Mouse (Mus musculus) kidney, embryonic 15.5 days (tissue): Measurements from ENCODE around the gene Gm14391. TPM values are rescaled to one million over a fixed set of nuclear protein-coding genes. Genes with fewer than 3 reads are reported as not detected.
"Not testable (repeated sequence)": the region's sequence is repeated elsewhere in the genome, so short reads cannot be mapped to it uniquely, and the experiment has no call there.

Experiments
- ATAC-seq: fragments of 200-750 bp; cut with Nextera tagmentation; replicated peaks from 2 replicates; pipeline ENCODE4 v1.8.0; 2017; ENCODE audit warnings: moderate TSS enrichment; ENCODE audit not compliant: low FRiP score
- H3K27ac ChIP-seq: fragments of 300-500 bp; sonication (generic); 2 replicates; pipeline ENCODE4 v1.5.1; 2015; ENCODE audit warnings: mild to moderate bottlenecking, inconsistent platforms
- H3K27me3 ChIP-seq: fragments of 300-500 bp; sonication (generic); 2 replicates; pipeline ENCODE4 v1.6.1; 2015; ENCODE audit warnings: inconsistent platforms
- H3K36me3 ChIP-seq: fragments of 300-500 bp; sonication (generic); 2 replicates; pipeline ENCODE4 v1.6.1; 2015; ENCODE audit warnings: inconsistent platforms
- H3K4me1 ChIP-seq: fragments of 300-500 bp; sonication (generic); 2 replicates; pipeline ENCODE4 v1.6.1; 2015; ENCODE audit warnings: inconsistent platforms
- H3K4me2 ChIP-seq: fragments of 300-500 bp; sonication (generic); 2 replicates; pipeline ENCODE4 v1.6.1; 2015; ENCODE audit warnings: moderate library complexity, mild to moderate bottlenecking, inconsistent platforms
- H3K4me3 ChIP-seq: fragments of 300-500 bp; sonication (generic); replicated peaks from 2 replicates; pipeline ENCODE4 v1.5.1; 2015; ENCODE audit warnings: mild to moderate bottlenecking, inconsistent platforms
- H3K9ac ChIP-seq: fragments of 300-500 bp; sonication (generic); 2 replicates; pipeline ENCODE4 v1.6.1; 2015; ENCODE audit warnings: mild to moderate bottlenecking, inconsistent platforms
- H3K9me3 ChIP-seq: fragments of 300-500 bp; sonication (generic); replicated peaks from 2 replicates; pipeline ENCODE4 v1.6.1; 2016; ENCODE audit warnings: inconsistent platforms
- WGBS: fragments of 180-500 bp; shearing (Covaris S2); methylation state at CpG from one replicate; pipeline ENCODE4 v1.1.7; 2015; ENCODE audit warnings: mixed read lengths; 5-methylcytosine and 5-hydroxymethylcytosine counted together
- polyA plus RNA-seq: library from polyadenylated mRNA; unstranded; fragments of >200 nt; fragmentation: Nextera tagmentation; extraction: Ambion mirVana; gene quantifications from 2 replicates; pipeline ENCODE4 v1.2.1, GENCODE M21; 2015

The Gm14391 gene
- polyA plus RNA-seq, 1 experiment from 2014 or later = 5.9 TPM

GRCm38 (mm10) chr2:175141993-175142295, 64.8 kb downstream of the Gm14391 start, which contains the start of gene Gm14399:
TSS of gene Gm14399 (minus strand) at chr2:175142012.
- H3K9me3 ChIP-seq, H3K27ac ChIP-seq, ATAC-seq, H3K36me3 ChIP-seq, H3K4me1 ChIP-seq, H3K27me3 ChIP-seq: not testable (repeated sequence)
- peak within 1 kb of the TSS; percentile 48 for H3K4me2 ChIP-seq
- WGBS = 0% methylated on average over 1 of the region's 2 CpGs
- H3K9ac ChIP-seq = peak within 1 kb of the TSS; percentile 36; the same call in 1 of the 2 replicates
- peak within 1 kb of the TSS; percentile 51 for H3K4me3 ChIP-seq

- Histone ChIP-seq H3K4me2 (peak overlapping the region; percentile 48), H3K4me3 (peak overlapping the region; percentile 51), H3K9ac (peak overlapping the region; percentile 36; the same call in 1 of the 2 replicates)
- not testable (repeated sequence) for H3K27ac ChIP-seq, H3K9me3 ChIP-seq, ATAC-seq, H3K36me3 ChIP-seq, H3K27me3 ChIP-seq, H3K4me1 ChIP-seq
- WGBS = 4% methylated on average over 25 of the region's 25 CpGs
These were observed 65.4 kb downstream of the Gm14391 start for GRCm38 (mm10) chr2:175141118-175141992.

Other genes starting within 250 kb of the Gm14391 start
- not detected in 2 replicates for gene Gm14444, start 196.7 kb downstream of the Gm14391 start, polyA plus RNA-seq
- 0.81 and 0.97 TPM in 2 replicates for gene Gm14393, start 139.1 kb downstream of the Gm14391 start, polyA plus RNA-seq
- gene Gm14399, start 64.9 kb downstream of the Gm14391 start, polyA plus RNA-seq = 5.3 and 6.1 TPM in 2 replicates
- gene Gm14443, start 31.0 kb downstream of the Gm14391 start, polyA plus RNA-seq = 0.89 and 1.0 TPM in 2 replicates
- 5.4 TPM in 1 of 2 replicates, not detected in the other for gene Gm14440, start 68.2 kb upstream of the Gm14391 start, polyA plus RNA-seq
- gene Gm4631, start 131.3 kb upstream of the Gm14391 start, polyA plus RNA-seq = 20.0 and 21.9 TPM in 2 replicates
- gene Zfp968, start 165.5 kb upstream of the Gm14391 start, polyA plus RNA-seq = 6.0 TPM in 2 replicates
- 8.4 and 9.4 TPM in 2 replicates for gene Gm4724, start 228.9 kb upstream of the Gm14391 start, polyA plus RNA-seq